Mouse (Mus musculus) heart, adult 18-20 months (tissue): Measurements from ENCODE around the gene Ddx23. TPM values are rescaled to one million over a fixed set of nuclear protein-coding genes. Genes with fewer than 3 reads are reported as not detected.

Source experiments
- DNase-seq, 2 experiments: peaks; one replicate each; pipeline ENCODE4 v3.0.0; 2021 to 2022; ENCODE audit warnings: mixed read lengths in 1 of 2
- total RNA-seq, 2 experiments: library from RNA; stranded (reverse); gene quantifications; 2 replicates each; pipeline ENCODE4 v1.2.3; 2021

Gene Ddx23
- total RNA-seq, 2 experiments from 2014 or later, result 60.7 to 63.2 TPM

GRCm38 (mm10) chr15:98608058-98608783, 54.5 kb downstream of the Ddx23 start:
- DNase-seq, result peak; percentile 63 to 69

- DNase-seq, result peak; percentile 91 to 93
These were observed 55.1 kb downstream of the Ddx23 start for GRCm38 (mm10) chr15:98607557-98607956.

DNA sequence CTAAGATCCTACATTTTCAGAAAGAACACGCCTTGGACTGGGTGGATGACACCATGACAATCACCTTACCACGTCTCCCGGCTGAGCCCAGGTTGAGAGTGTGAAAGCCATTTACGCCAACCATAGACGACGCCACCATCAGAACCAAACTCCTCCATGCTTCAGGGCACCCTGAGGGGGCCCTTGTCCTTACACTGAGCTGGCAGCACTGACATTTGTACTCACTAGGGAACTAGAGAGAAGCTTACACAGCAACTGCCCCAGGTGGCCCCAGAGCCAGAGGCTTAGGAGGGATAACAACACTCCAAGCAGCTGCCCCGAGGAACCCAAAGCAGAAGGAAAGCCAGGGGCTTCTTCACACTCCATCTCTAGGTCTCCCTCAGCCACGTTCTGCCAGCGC, 56.0 kb downstream of the Ddx23 start:
- peak in 1 of 2 experiments; percentile 51 for DNase-seq

- DNase-seq, result peak; percentile 68 to 81
These were observed 56.6 kb downstream of the Ddx23 start for GRCm38 (mm10) chr15:98606051-98606536.

DNA sequence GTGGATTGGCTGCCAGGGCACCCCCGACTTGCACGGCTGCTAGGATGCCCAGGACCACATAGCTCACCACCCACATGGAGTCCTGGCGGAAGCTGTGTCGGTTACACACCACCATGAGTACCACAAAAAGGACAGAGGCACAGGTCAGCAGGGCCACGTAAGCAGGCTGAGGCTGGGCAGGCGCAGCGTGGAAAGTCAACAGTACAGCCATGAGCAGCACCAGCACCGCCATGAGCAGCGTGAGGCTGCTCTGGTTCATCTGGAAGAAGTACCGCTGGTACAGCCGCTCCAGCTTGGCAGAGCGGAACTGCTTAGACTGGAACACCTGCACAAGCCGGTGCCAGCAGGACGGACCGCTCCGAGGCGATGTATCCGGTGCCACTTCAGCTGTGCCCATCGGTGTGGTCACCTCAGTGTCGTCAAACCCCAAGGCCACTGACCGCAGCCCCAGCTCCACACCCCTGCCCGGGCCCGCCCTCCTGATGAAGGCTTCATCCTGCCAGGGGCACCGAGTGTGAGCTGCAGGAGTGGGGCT, 58.6 kb downstream of the Ddx23 start:
- DNase-seq, result peak in 1 of 2 experiments; percentile 53

DNA sequence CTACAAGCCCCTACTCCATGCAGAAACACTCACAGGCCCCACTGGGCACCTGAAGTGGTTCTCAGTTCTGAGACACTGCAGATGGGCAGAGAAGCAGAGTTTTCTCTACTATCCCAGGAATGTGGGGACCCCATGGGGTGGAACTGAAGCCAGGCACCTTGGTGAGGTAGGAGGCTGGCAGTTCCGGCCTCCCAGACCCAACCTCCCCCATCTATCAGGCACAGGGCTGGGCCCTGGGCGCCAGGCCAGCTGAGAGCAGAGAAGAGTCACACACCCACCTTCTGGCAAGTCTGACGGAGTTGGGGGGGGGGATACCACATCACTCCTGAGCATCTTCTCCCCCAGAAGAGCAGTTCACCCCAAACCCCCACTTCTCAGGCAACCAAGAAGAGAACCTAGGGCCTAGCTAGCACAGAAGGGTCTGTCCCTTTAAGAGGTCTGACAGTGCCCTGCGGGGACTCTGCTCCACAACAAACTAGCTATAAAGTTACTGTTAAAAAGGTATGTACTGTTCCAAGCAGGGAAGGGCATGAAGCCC, 59.7 kb downstream of the Ddx23 start:
- DNase-seq, result peak in 1 of 2 experiments; percentile 48

DNA sequence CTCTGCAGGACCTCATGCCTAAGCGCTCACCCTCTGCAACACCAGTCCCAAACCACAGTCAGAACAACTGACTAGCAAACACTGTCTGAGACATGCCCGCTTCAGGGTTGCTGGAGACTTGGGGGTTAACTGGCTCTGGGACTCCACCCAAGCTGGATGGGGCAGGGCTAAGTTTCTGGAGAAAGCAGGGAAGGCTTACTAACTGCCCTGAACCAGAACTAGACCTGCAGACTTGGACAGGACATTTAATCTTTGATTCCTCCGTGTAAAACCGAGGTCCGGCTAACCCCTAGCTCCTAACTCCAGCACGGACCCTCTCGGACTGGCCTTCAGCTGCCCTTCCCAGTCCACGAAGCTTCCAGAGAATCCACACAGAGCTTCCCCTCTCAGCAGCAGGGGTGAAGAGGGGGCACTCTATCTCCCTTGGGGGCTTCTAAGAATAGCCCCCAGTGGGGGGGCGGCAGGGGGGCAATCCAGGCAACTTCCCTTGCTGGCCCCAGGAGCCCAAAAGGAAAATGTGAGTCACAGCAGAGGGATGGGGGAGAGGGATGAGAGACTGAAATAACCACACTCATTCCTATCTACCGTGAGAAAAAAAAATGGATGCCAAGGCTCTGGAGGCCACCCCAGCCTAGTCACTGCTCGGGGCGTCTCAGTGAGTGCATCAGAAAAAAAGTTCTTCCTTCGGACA, 60.4 kb downstream of the Ddx23 start:
- DNase-seq, result peak; percentile 82 to 87

DNA sequence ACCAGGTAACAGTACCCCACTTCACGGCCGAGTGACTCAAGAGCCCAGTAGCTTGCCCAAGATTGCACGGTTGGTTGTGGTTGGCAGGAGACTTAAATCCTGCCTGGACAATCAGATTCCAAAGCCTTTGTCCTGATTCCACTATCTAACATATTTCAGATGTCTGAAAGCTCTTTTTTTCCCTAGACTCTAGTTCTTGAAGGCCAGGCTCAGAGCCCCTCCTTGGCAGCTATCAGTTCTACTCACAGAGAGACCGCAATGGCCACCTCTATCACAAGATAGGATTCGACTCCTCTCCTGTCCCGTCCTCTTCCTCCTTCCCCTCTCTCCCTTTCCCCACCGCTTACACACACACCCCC, 60.9 kb downstream of the Ddx23 start:
- no peak for DNase-seq

DNA sequence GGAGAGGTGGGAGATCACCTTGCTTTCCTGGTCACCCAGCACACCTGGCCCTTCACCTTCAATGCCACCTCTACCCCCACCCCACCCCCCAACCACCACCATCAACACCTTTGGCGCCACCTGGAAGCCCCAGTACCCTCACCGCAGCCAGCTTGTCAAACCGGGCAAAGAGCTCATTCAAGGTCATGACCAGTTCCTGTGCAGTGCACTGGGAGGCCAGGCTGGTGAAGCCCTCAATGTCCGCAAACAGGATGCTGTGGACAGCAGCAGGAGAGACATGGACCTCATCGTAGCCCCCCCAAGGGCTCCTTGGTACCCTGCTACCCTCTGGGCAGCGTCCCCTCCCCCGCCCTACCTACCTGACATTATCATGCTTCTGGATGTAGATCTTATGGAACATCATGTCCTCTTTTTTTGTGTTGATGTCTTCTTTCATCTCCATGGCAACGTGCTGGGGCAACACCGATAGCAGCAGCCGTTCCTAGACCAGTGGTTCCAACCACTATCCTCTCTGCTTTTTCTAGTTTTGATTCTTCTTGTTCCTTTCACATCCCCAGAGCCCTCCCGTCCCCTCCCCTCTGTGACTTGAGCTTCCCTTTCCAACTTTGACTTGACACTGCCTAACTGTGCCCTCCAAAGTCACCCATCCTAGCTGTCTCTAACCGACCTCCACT, 62.5 kb downstream of the Ddx23 start:
- peak in 1 of 2 experiments; percentile 27 for DNase-seq

DNA sequence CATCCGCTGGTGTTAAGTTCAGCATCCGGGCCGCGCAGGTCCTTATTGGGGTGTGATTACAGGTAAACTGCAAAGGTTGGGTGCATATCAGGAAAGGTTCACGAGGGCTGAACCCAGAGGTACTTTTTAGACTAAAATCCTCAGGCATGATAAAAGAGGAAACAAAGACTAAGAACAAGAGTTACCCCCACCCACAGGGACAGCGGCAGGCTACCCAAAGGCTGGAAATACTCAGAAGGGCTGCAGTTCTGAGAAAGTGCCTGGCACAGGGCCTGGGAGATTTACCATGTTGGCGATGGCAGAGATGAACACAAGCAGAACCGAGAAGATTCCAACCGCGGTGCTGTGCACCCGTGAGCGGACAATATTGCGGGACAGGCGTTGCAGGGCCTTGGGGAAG, 66.1 kb downstream of the Ddx23 start:
- DNase-seq, result no peak

Other genes starting within 250 kb of the Ddx23 start
- gene Olfr282, start 231.7 kb downstream of the Ddx23 start, total RNA-seq, result not detected
- not detected for gene Olfr281, start 210.3 kb downstream of the Ddx23 start, total RNA-seq
- not detected for gene OR5BS1P, start 193.0 kb downstream of the Ddx23 start, total RNA-seq
- gene Lalba, start 180.2 kb downstream of the Ddx23 start, total RNA-seq, result under 1 TPM in 1 of 2 experiments, not detected in 1; 0.39 TPM
- not detected for gene Olfr279, start 170.5 kb downstream of the Ddx23 start, total RNA-seq
- 10 to 100 TPM; 73.5 to 85.8 TPM for gene Kansl2, start 128.6 kb downstream of the Ddx23 start, total RNA-seq
- 10 to 100 TPM; 26.3 to 31.2 TPM for gene Ccnt1, start 92.0 kb downstream of the Ddx23 start, total RNA-seq
- 1 to 10 TPM; 2.5 to 2.8 TPM for gene 4930415O20Rik, start 91.9 kb downstream of the Ddx23 start, total RNA-seq
- gene Adcy6, start 52.8 kb downstream of the Ddx23 start, total RNA-seq, result 100 to 1,000 TPM; 141 to 148 TPM
- gene Cacnb3, start 32.1 kb downstream of the Ddx23 start, total RNA-seq, result 1 to 10 TPM; 2.7 to 3.3 TPM
- 1 to 10 TPM in 1 of 2 experiments, under 1 TPM in 1; 0.77 to 1.3 TPM for gene Rnd1, start 14.6 kb upstream of the Ddx23 start, total RNA-seq
- gene Ccdc65, start 45.3 kb upstream of the Ddx23 start, total RNA-seq, result under 1 TPM; 0.67 to 0.72 TPM
- 1 to 10 TPM; 7.9 to 8.5 TPM for gene Fkbp11, start 65.3 kb upstream of the Ddx23 start, total RNA-seq
- gene Arf3, start 100.3 kb upstream of the Ddx23 start, total RNA-seq, result 10 to 100 TPM; 17.8 to 21.5 TPM
- under 1 TPM; 0.10 to 0.20 TPM for gene Wnt10b, start 115.3 kb upstream of the Ddx23 start, total RNA-seq
- gene Wnt1, start 127.0 kb upstream of the Ddx23 start, total RNA-seq, result not detected
- under 1 TPM; 0.64 to 0.79 TPM for gene Ddn, start 146.6 kb upstream of the Ddx23 start, total RNA-seq
- 100 to 1,000 TPM; 107 to 125 TPM for gene Prkag1, start 168.6 kb upstream of the Ddx23 start, total RNA-seq
- 10 to 100 TPM; 47.0 to 58.4 TPM for gene Kmt2d, start 208.3 kb upstream of the Ddx23 start, total RNA-seq
- gene Rhebl1, start 231.6 kb upstream of the Ddx23 start, total RNA-seq, result 1 to 10 TPM; 1.5 to 2.2 TPM
- 1 to 10 TPM in 1 of 2 experiments, under 1 TPM in 1; 0.87 to 1.8 TPM for gene Dhh, start 235.6 kb upstream of the Ddx23 start, total RNA-seq